Mouse (Mus musculus): ENCODE results near the gene Zfp574.
"Not testable (repeated sequence)": the region's sequence is repeated elsewhere in the genome, so short reads cannot be mapped to it uniquely, and the experiment has no call there.

Gene Zfp574

GRCm38 (mm10) chr7:25071979-25072715 lies at the start of gene Zfp574, which contains the start of gene Grik5:
Gene Zfp574 (plus strand): TSS chr7:25072567.
Gene Grik5 (minus strand): TSS chr7:25072346.
- peak; percentile 47 for DNase-seq (ENCODE audit: extremely low spot score, low spot score)

GRCm38 (mm10) chr7:25025855-25026439 lies 46.4 kb upstream of the Zfp574 start:
- DNase-seq (ENCODE audit: extremely low spot score, low spot score) = no peak

- no peak for DNase-seq (ENCODE audit: extremely low spot score, low spot score)
Observed at GRCm38 (mm10) chr7:25026452-25026851, 45.9 kb upstream of the Zfp574 start.

- DNase-seq (ENCODE audit: extremely low spot score, low spot score) = peak; percentile 89
Observed at GRCm38 (mm10) chr7:25030032-25030753, 42.2 kb upstream of the Zfp574 start.

- DNase-seq (ENCODE audit: extremely low spot score, low spot score) = no peak
Observed at GRCm38 (mm10) chr7:25031528-25031927, 40.8 kb upstream of the Zfp574 start.

GRCm38 (mm10) chr7:25034796-25035195 lies 37.6 kb upstream of the Zfp574 start:
- no peak for DNase-seq (ENCODE audit: extremely low spot score, low spot score)

GRCm38 (mm10) chr7:25035916-25036315 lies 36.5 kb upstream of the Zfp574 start:
- DNase-seq (ENCODE audit: extremely low spot score, low spot score) = peak; percentile 75

- no peak for DNase-seq (ENCODE audit: extremely low spot score, low spot score)
Observed at GRCm38 (mm10) chr7:25041921-25042320, 30.4 kb upstream of the Zfp574 start.

- DNase-seq (ENCODE audit: extremely low spot score, low spot score) = not testable (repeated sequence)
Observed at GRCm38 (mm10) chr7:25044599-25044998, 27.8 kb upstream of the Zfp574 start.

- DNase-seq (ENCODE audit: extremely low spot score, low spot score) = no peak
Observed at GRCm38 (mm10) chr7:25047363-25047762, 25.0 kb upstream of the Zfp574 start.

GRCm38 (mm10) chr7:25049295-25049930 lies 23.0 kb upstream of the Zfp574 start:
- DNase-seq (ENCODE audit: extremely low spot score, low spot score) = no peak

- no peak for DNase-seq (ENCODE audit: extremely low spot score, low spot score)
Observed at GRCm38 (mm10) chr7:25052587-25052986, 19.8 kb upstream of the Zfp574 start.

GRCm38 (mm10) chr7:25056951-25057350 lies 15.4 kb upstream of the Zfp574 start:
- no peak for DNase-seq (ENCODE audit: extremely low spot score, low spot score)

- no peak for DNase-seq (ENCODE audit: extremely low spot score, low spot score)
Observed at GRCm38 (mm10) chr7:25057888-25058287, 14.5 kb upstream of the Zfp574 start.

GRCm38 (mm10) chr7:25058394-25058793 lies 14.0 kb upstream of the Zfp574 start:
- no peak for DNase-seq (ENCODE audit: extremely low spot score, low spot score)

- DNase-seq (ENCODE audit: extremely low spot score, low spot score) = no peak
Observed at GRCm38 (mm10) chr7:25058836-25059235, 13.5 kb upstream of the Zfp574 start.

GRCm38 (mm10) chr7:25063346-25063745 lies 9.0 kb upstream of the Zfp574 start:
- no peak for DNase-seq (ENCODE audit: extremely low spot score, low spot score)

GRCm38 (mm10) chr7:25063900-25064299 lies 8.5 kb upstream of the Zfp574 start:
- DNase-seq (ENCODE audit: extremely low spot score, low spot score) = no peak

GRCm38 (mm10) chr7:25067338-25067737 lies 5.0 kb upstream of the Zfp574 start:
- no peak for DNase-seq (ENCODE audit: extremely low spot score, low spot score)

- no peak for DNase-seq (ENCODE audit: extremely low spot score, low spot score)
Observed at GRCm38 (mm10) chr7:25067909-25068656, 4.3 kb upstream of the Zfp574 start.

GRCm38 (mm10) chr7:25068724-25069123 lies 3.6 kb upstream of the Zfp574 start:
- no peak for DNase-seq (ENCODE audit: extremely low spot score, low spot score)
